Comparison of ENCODE assay signal across 14 mouse cellular contexts in the genomic region with DNA sequence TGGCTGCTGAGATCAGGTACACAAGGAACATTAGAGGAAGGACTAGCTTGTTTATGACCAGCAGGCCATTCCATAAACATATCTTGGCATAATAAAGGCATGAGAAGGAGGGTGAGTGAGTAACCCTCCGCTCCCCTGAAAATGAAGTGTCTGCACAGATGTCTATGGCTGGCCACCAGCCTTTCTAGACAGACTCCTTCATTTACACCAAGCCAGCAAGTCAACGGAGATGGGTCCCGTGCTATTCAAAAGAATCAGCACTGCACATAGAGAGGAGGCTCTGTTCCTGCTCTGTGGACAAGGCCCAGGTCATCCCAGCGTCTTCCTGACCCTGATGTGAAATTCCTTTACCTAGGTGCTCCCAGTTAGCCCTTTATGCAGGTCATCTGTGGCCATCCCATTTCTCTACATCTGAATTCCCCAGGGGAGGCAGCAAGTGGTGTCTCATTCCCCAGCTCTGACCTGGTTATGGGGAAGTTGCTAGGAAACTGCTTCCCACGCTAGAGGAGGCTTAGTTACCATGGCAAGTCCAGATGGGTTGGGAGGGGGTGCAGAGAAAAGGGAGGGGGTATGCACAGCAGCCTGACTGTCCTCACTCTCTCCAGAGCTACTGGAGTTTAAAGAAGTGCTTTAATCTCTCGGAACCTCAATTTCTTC. TPM values are rescaled to one million over a fixed set of nuclear protein-coding genes. Genes with fewer than 3 reads are reported as not detected.
DNase-seq lines count a peak whose midpoint lies in the region; ATAC-seq and TF ChIP-seq lines count a peak whose summit lies in the region.
"Had no signal": no experiment of that assay in that cellular context is flagged by ENCODE, and none has a peak within 500 bp of the region (broad histone marks: within the 10 kb centered on the region; RNA-seq: fewer than 3 reads in every experiment).

No protein-coding gene starts in this region.

- no peaks in the 10 kb centered on the region for H3K27me3 ChIP-seq in forebrain, postnatal 0 days (ENCODE audit: insufficient read depth, low read length)
- no peaks in the 10 kb centered on the region for H3K27me3 ChIP-seq in forebrain, embryonic 12.5 days
- H3K27me3 ChIP-seq in midbrain, postnatal 0 days (ENCODE audit: insufficient read depth, low read length): no peaks in the 10 kb centered on the region
- H3K27me3 ChIP-seq in heart, embryonic 12.5 days (replicated peaks): 0 out of 2 replicates have a peak, but pooled peaks cover 7% of the 10 kb centered on the region

- 45% methylated on average over 6 of the region's 6 CpGs for WGBS in forebrain, postnatal 0 days
- WGBS in forebrain, embryonic 12.5 days: 72% methylated on average over 6 of the region's 6 CpGs
- 46% methylated on average over 6 of the region's 6 CpGs for WGBS in midbrain, postnatal 0 days
- WGBS in heart, embryonic 12.5 days: 66% methylated on average over 6 of the region's 6 CpGs

- no peak overlapping the region for H3K4me3 ChIP-seq in forebrain, postnatal 0 days (ENCODE audit: low read depth, low read length)
- H3K4me3 ChIP-seq in forebrain, embryonic 12.5 days (replicated peaks): no peak overlapping the region
- no peak overlapping the region for H3K4me3 ChIP-seq in midbrain, postnatal 0 days (ENCODE audit: low read depth, low read length)
- H3K4me3 ChIP-seq in heart, embryonic 12.5 days: no peak overlapping the region
- H3K4me3 ChIP-seq: heart, adult 2 months had no signal

- no peaks in the 10 kb centered on the region for H3K36me3 ChIP-seq in forebrain, postnatal 0 days (ENCODE audit: insufficient read depth)
- no peaks in the 10 kb centered on the region for H3K36me3 ChIP-seq in forebrain, embryonic 12.5 days (replicated peaks)
- H3K36me3 ChIP-seq in midbrain, postnatal 0 days (ENCODE audit: insufficient read depth, low read length): no peaks in the 10 kb centered on the region
- H3K36me3 ChIP-seq in heart, embryonic 12.5 days: no peaks in the 10 kb centered on the region
- H3K36me3 ChIP-seq: G1E had no signal

- peaks cover 14% of the 10 kb centered on the region for H3K4me1 ChIP-seq in forebrain, postnatal 0 days (ENCODE audit: insufficient read depth)
- H3K4me1 ChIP-seq in forebrain, embryonic 12.5 days: peaks cover 8% of the 10 kb centered on the region; the same call in 1 of the 2 replicates
- peaks cover 4% of the 10 kb centered on the region for H3K4me1 ChIP-seq in midbrain, postnatal 0 days (ENCODE audit: insufficient read depth, low read length)
- peaks cover 7% of the 10 kb centered on the region for H3K4me1 ChIP-seq in heart, embryonic 12.5 days (replicated peaks)

- no peak for TF ChIP-seq CTCF in forebrain, postnatal 0 days (IDR thresholded peaks at IDR 0.05; ENCODE audit: low read depth)
- no peak for TF ChIP-seq CTCF in midbrain, postnatal 0 days (IDR thresholded peaks at IDR 0.05)

- H3K4me2 ChIP-seq in forebrain, postnatal 0 days (ENCODE audit: low read depth): 0 out of 2 replicates have a peak overlapping the region, but pooled peaks have one; percentile 5
- no peak overlapping the region for H3K4me2 ChIP-seq in forebrain, embryonic 12.5 days
- no peak overlapping the region for H3K4me2 ChIP-seq in midbrain, postnatal 0 days (ENCODE audit: low read depth, low read length, poor library complexity, severe bottlenecking)
- no peak overlapping the region for H3K4me2 ChIP-seq in heart, embryonic 12.5 days

- H3K9ac ChIP-seq in forebrain, postnatal 0 days: no peak overlapping the region
- H3K9ac ChIP-seq in forebrain, embryonic 12.5 days: no peak overlapping the region
- no peak overlapping the region for H3K9ac ChIP-seq in midbrain, postnatal 0 days (replicated peaks; ENCODE audit: low read length, poor library complexity, severe bottlenecking)
- H3K9ac ChIP-seq in heart, embryonic 12.5 days: no peak overlapping the region

- DNase-seq in forebrain, postnatal 0 days: peak; percentile 72
- peak; percentile 94 for DNase-seq in brain, adult 2 months (ENCODE audit: low read depth, low spot score)
- peak; percentile 50 to 61 for DNase-seq in frontal cortex, postnatal 14 days (ENCODE audit: low spot score in 2 of 2)
- peak; percentile 74 for DNase-seq in midbrain, postnatal 0 days (ENCODE audit: low spot score)
- no peak for DNase-seq in heart, postnatal 25 days (ENCODE audit: low spot score)
- DNase-seq: adrenal gland, postnatal 36 days; cerebellum, adult 18-20 months; heart, adult 2 months; heart, postnatal 36 days; kidney, postnatal 10 days had no signal

- H3K9me3 ChIP-seq in forebrain, postnatal 0 days (ENCODE audit: low read length): no peaks in the 10 kb centered on the region
- no peaks in the 10 kb centered on the region for H3K9me3 ChIP-seq in forebrain, embryonic 12.5 days
- no peaks in the 10 kb centered on the region for H3K9me3 ChIP-seq in midbrain, postnatal 0 days (ENCODE audit: low read length)
- no peaks in the 10 kb centered on the region for H3K9me3 ChIP-seq in heart, embryonic 12.5 days (replicated peaks)
- H3K9me3 ChIP-seq: G1E had no signal

- ATAC-seq in forebrain, postnatal 0 days: peak; percentile 93
- ATAC-seq in forebrain, embryonic 12.5 days (ENCODE audit: low FRiP score): no peak
- ATAC-seq in midbrain, postnatal 0 days (ENCODE audit: low FRiP score): peak; percentile 75; the same call in 1 of the 2 replicates
- ATAC-seq in heart, embryonic 12.5 days (ENCODE audit: insufficient number of reproducible peaks, low FRiP score): no peak

- peak overlapping the region; percentile 35; the same call in 1 of the 2 replicates for H3K27ac ChIP-seq in forebrain, postnatal 0 days (ENCODE audit: low read depth, low read length)
- H3K27ac ChIP-seq in forebrain, embryonic 12.5 days: no peak overlapping the region
- H3K27ac ChIP-seq in midbrain, postnatal 0 days (ENCODE audit: low read depth, low read length): peak overlapping the region; percentile 49; the same call in 1 of the 2 replicates
- H3K27ac ChIP-seq in heart, embryonic 12.5 days (ENCODE audit: poor library complexity, severe bottlenecking): no peak overlapping the region
- H3K27ac ChIP-seq: heart, adult 2 months; macrophage had no signal

- intact Hi-C loops in heart, postnatal 25 days (cut with DNase I): no loop called here

RNA-seq across cellular contexts. Expression of a gene that starts 12.7 kb away (rescaled TPM):
- total RNA-seq in forebrain, postnatal 0 days (2014; rRNA removed): 0.23 and 1.1 TPM in 2 replicates
- polyA plus RNA-seq in forebrain, postnatal 0 days (2015; fragmentation: Nextera tagmentation; extraction: Ambion mirVana): 0.11 and 0.36 TPM in 2 replicates
- polyA plus RNA-seq in forebrain, embryonic 12.5 days (2016; fragmentation: Nextera tagmentation; extraction: Ambion mirVana): 0.47 and 0.54 TPM in 2 replicates
- 0.93 and 2.3 TPM in 2 replicates for total RNA-seq in midbrain, postnatal 0 days (2014; rRNA removed)
- polyA plus RNA-seq in midbrain, postnatal 0 days (2015; fragmentation: Nextera tagmentation; extraction: Ambion mirVana): 0.48 and 0.65 TPM in 2 replicates
- 0.08 and 0.20 TPM in 2 replicates for polyA plus RNA-seq in heart, embryonic 12.5 days (2016; fragmentation: Nextera tagmentation; extraction: Ambion mirVana)
- total RNA-seq in heart, postnatal 25 days (2021): under 1 TPM in 1 of 2 experiments, not detected in 1; 0.08 TPM
- total RNA-seq: heart, adult 2 months had no signal
- polyA plus RNA-seq: G1E had no signal

RNA-seq across cellular contexts. Expression of a gene that starts 52.2 kb away (rescaled TPM):
- 21.8 and 24.0 TPM in 2 replicates for total RNA-seq in forebrain, postnatal 0 days (2014; rRNA removed)
- polyA plus RNA-seq in forebrain, postnatal 0 days (2015; fragmentation: Nextera tagmentation; extraction: Ambion mirVana): 10.3 and 21.0 TPM in 2 replicates
- polyA plus RNA-seq in forebrain, embryonic 12.5 days (2016; fragmentation: Nextera tagmentation; extraction: Ambion mirVana): 54.3 and 62.5 TPM in 2 replicates
- total RNA-seq in midbrain, postnatal 0 days (2014; rRNA removed): 30.0 and 39.0 TPM in 2 replicates
- polyA plus RNA-seq in midbrain, postnatal 0 days (2015; fragmentation: Nextera tagmentation; extraction: Ambion mirVana): 21.5 and 26.3 TPM in 2 replicates
- polyA plus RNA-seq in heart, embryonic 12.5 days (2016; fragmentation: Nextera tagmentation; extraction: Ambion mirVana): 36.8 and 38.5 TPM in 2 replicates
- 10 to 100 TPM; 48.4 to 53.0 TPM for total RNA-seq in heart, postnatal 25 days (2021)

Comparison
In these comparisons a context has a peak if more than half of its experiments do, and no peak if none do; other contexts are left out.
1. ATAC-seq: peak in forebrain, postnatal 0 days (single experiment) and midbrain, postnatal 0 days (single experiment); none in forebrain, embryonic 12.5 days (single experiment) and heart, embryonic 12.5 days (single experiment).
2. H3K27ac ChIP-seq: peak in forebrain, postnatal 0 days (single experiment) and midbrain, postnatal 0 days (single experiment); none in forebrain, embryonic 12.5 days (single experiment) and heart, embryonic 12.5 days (single experiment).